Mouse (Mus musculus) olfactory bulb, adult 2 months (tissue): ENCODE data around the gene Arl13b.

Experiments
- CTCF ChIP-seq: fragments of 200-500 bp; IDR thresholded peaks from 2 replicates; pipeline ENCODE4 v1.5.1; 2012; ENCODE audit warnings: low read depth, mild to moderate bottlenecking, low read length, moderate library complexity; ENCODE audit not compliant: insufficient read depth
- POLR2A ChIP-seq: fragments of 200-500 bp; IDR thresholded peaks from 2 replicates; pipeline ENCODE4 v1.6.1; 2012; ENCODE audit warnings: mild to moderate bottlenecking, low read depth, low read length, moderate library complexity; ENCODE audit not compliant: insufficient read depth

- TF ChIP-seq POLR2A, result no peak
- TF ChIP-seq CTCF, result no peak
These were observed 6.8 kb upstream of the Arl13b start for GRCm38 (mm10) chr16:62853611-62854126.
